Mouse (Mus musculus): ENCODE results near the gene Lypd8. TPM values are rescaled to one million over a fixed set of nuclear protein-coding genes. Genes with fewer than 3 reads are reported as not detected.

Lypd8 gene
- not detected for polyA plus RNA-seq (2012; fragmentation: generic; extraction: Trizol)
- long read RNA-seq, experiment 1: 0 reads
- long read RNA-seq, experiment 2: 0 reads

DNA sequence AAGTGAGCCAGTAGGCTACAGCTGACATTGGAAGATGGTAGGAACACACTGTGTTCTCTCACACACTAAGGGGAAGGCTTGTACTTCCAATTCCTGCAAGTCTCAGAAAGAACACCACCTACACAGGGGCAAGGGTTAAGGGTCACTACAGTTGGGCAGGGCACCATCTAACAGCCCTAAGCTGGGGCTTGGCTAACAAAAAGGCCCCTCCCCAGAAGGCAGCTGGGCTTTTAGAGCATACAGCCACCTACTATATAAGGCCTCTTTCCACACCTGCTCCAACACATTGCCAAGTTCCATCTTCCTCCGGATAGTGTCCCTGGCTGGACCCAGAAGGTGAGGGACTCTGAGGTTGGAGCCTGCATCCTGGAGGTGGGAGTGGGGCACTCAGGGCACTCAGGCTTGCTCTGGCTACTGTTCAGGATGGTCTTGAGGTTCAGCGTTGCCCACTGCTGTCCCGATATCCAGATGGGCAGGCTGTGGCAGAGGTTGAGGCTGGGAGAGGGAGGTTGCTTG lies at the start of gene Lypd8:
Gene Lypd8 (plus strand): TSS at position 281 of the 516 bp plus-strand sequence.
- H3ac ChIP-seq (ENCODE audit: control insufficient read depth, insufficient read length, low read depth): no peak within 1 kb of the TSS
- no peak for TF ChIP-seq MYOD1 (IDR thresholded peaks at IDR 0.05; ENCODE audit: control insufficient read depth, insufficient read length, low read depth)
- no peak for TF ChIP-seq USF1 (IDR thresholded peaks at IDR 0.05; ENCODE audit: low read depth)
- TF ChIP-seq MYOG (IDR thresholded peaks at IDR 0.05; ENCODE audit: control insufficient read depth, extremely low read depth, insufficient read length): no peak
- no peak for TF ChIP-seq CTCF (IDR thresholded peaks at IDR 0.05; ENCODE audit: control insufficient read depth, insufficient read depth, insufficient read length)
- TF ChIP-seq MAX (IDR thresholded peaks at IDR 0.05): no peak
- TF ChIP-seq FOSL1 (IDR thresholded peaks at IDR 0.05; ENCODE audit: insufficient read depth, low read length, poor library complexity, severe bottlenecking): no peak
- no peak for TF ChIP-seq CEBPB (IDR thresholded peaks at IDR 0.05; ENCODE audit: low read depth)
- H3K4me3 ChIP-seq (ENCODE audit: insufficient read depth, poor library complexity, severe bottlenecking): no peak within 1 kb of the TSS
- H3K27me3 ChIP-seq (ENCODE audit: control insufficient read depth, insufficient read depth, insufficient read length): peaks cover 3% of the 10 kb centered on the region
- H3K79me2 ChIP-seq (ENCODE audit: control insufficient read depth, insufficient read depth): no peaks in the 10 kb centered on the region
- H3K79me3 ChIP-seq (ENCODE audit: low read depth): no peaks in the 10 kb centered on the region
- no peaks in the 10 kb centered on the region for H3K36me3 ChIP-seq (ENCODE audit: control insufficient read depth, insufficient read depth)

DNA sequence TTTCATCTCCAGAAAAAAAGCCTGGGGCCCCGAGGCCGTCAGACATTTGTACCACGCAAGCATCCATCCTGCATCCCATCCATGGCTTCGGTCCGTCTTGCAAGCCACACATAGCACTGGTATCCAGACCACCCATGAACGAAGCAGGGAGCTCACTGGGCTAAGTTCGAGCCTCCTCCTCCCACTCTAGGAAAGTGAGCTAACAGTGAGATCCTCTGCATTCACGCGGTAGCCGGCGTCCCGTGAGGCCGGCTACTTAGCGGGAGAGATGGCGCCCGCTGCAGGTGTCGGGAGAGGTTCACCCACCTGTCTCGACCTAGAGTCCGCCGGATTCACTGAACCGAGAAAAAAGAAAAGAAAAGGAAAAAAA lies 49.0 kb upstream of the Lypd8 start:
- H3K36me3 ChIP-seq (ENCODE audit: control insufficient read depth, insufficient read depth): peaks cover 29% of the 10 kb centered on the region
- H3K4me3 ChIP-seq (ENCODE audit: insufficient read depth, poor library complexity, severe bottlenecking): peak overlapping the region; percentile 93
- H3K27me3 ChIP-seq (ENCODE audit: control insufficient read depth, insufficient read depth, insufficient read length): no peaks in the 10 kb centered on the region
- H3ac ChIP-seq (ENCODE audit: control insufficient read depth, insufficient read length, low read depth): peak overlapping the region; percentile 92
- H3K79me3 ChIP-seq (ENCODE audit: low read depth): peaks cover 54% of the 10 kb centered on the region
- H3K79me2 ChIP-seq (ENCODE audit: control insufficient read depth, insufficient read depth): peaks cover 78% of the 10 kb centered on the region
- TF ChIP-seq FOSL1 (IDR thresholded peaks at IDR 0.05; ENCODE audit: insufficient read depth, low read length, poor library complexity, severe bottlenecking): no peak
- no peak for TF ChIP-seq CTCF (IDR thresholded peaks at IDR 0.05; ENCODE audit: control insufficient read depth, insufficient read depth, insufficient read length)
- TF ChIP-seq USF1 (IDR thresholded peaks at IDR 0.05; ENCODE audit: low read depth): no peak
- no peak for TF ChIP-seq MYOG (IDR thresholded peaks at IDR 0.05; ENCODE audit: control insufficient read depth, extremely low read depth, insufficient read length)
- no peak for TF ChIP-seq MYOD1 (IDR thresholded peaks at IDR 0.05; ENCODE audit: control insufficient read depth, insufficient read length, low read depth)
- TF ChIP-seq MAX (IDR thresholded peaks at IDR 0.05): no peak
- no peak for TF ChIP-seq CEBPB (IDR thresholded peaks at IDR 0.05; ENCODE audit: low read depth)

DNA sequence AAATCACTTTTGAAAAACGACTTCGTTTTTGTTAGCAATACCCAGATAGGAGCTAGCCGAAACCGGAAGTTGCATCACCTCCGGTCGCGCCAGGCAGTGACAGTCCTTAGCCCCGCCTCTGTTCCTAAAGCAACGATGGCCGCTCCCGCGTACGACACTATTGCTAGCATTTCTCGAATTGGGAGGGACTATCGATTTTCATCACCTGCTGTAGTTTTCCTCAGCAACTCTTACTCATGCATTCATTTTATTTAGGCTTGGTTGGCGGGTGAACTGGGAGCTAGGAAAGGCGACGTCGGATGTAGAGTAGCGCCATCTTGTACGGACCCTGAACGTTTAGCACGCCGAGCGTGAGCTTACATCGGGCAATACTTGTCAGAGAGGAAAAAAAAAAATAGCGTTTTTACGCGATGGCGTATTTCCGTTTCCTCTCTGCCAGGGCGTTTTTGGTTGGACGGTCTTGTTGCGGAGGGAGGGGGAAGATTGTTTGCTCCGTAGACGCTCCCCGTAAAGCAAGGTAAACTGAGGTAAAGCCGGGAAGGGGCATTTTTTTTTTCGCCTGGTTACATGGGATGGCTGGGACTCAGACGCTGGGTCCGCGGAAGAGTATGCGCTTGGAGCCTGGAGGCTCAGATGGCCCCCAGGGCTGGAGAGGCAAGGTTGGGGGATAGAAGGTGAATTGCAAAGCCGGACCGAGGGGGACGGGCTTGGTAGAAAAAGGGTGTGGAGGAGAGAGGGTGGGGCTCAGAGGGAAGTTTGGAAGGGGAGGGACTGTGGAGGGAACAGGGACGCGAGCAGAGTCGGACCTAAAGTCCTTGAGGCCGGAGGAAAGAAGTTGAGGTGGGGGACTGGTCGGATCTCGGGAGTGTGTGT lies 48.3 kb upstream of the Lypd8 start, which contains the start of the genes Zfp672 and Sh3bp5l:
Gene Zfp672 (minus strand): TSS at position 64 of the 873 bp plus-strand sequence.
Gene Sh3bp5l (plus strand): TSS at position 449 of the 873 bp plus-strand sequence.
- H3K79me2 ChIP-seq (ENCODE audit: control insufficient read depth, insufficient read depth): peaks cover 83% of the 10 kb centered on the region
- peaks cover 29% of the 10 kb centered on the region for H3K36me3 ChIP-seq (ENCODE audit: control insufficient read depth, insufficient read depth)
- H3K27me3 ChIP-seq (ENCODE audit: control insufficient read depth, insufficient read depth, insufficient read length): no peaks in the 10 kb centered on the region
- TF ChIP-seq FOSL1 (IDR thresholded peaks at IDR 0.05; ENCODE audit: insufficient read depth, low read length, poor library complexity, severe bottlenecking) (no peak), MAX (IDR thresholded peaks at IDR 0.05) (peak; percentile 19), CEBPB (IDR thresholded peaks at IDR 0.05; ENCODE audit: low read depth) (peak; percentile 92), MYOD1 (IDR thresholded peaks at IDR 0.05; ENCODE audit: control insufficient read depth, insufficient read length, low read depth) (no peak)
- peak within 1 kb of the TSS; percentile 92 for H3ac ChIP-seq (ENCODE audit: control insufficient read depth, insufficient read length, low read depth)
- peaks cover 56% of the 10 kb centered on the region for H3K79me3 ChIP-seq (ENCODE audit: low read depth)
- peak within 1 kb of the TSS; percentile 93 for H3K4me3 ChIP-seq (ENCODE audit: insufficient read depth, poor library complexity, severe bottlenecking)

DNA sequence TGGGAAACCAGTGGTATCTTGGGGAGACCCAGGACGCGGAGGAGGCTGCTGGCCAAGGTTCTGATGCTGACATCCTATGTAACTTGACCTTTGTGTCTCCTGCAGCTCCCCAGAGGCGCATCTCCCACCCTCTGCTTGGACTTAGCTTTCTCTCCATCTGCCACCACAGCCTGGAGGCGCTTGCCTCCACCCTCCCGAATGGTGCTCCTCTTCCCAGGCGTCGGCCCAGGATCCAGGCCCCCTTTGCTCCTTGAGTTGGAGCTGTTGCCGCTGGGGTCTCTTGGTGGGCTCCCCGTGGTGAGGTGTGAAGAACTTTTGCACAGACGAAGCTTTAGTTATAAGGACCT lies 47.7 kb upstream of the Lypd8 start:
- Histone ChIP-seq H3K79me3 (ENCODE audit: low read depth) (peaks cover 58% of the 10 kb centered on the region), H3K27me3 (ENCODE audit: control insufficient read depth, insufficient read depth, insufficient read length) (no peaks in the 10 kb centered on the region), H3K79me2 (ENCODE audit: control insufficient read depth, insufficient read depth) (peaks cover 88% of the 10 kb centered on the region), H3K36me3 (ENCODE audit: control insufficient read depth, insufficient read depth) (peaks cover 32% of the 10 kb centered on the region), H3ac (ENCODE audit: control insufficient read depth, insufficient read length, low read depth) (peak overlapping the region; percentile 80), H3K4me3 (ENCODE audit: insufficient read depth, poor library complexity, severe bottlenecking) (peak overlapping the region; percentile 93)
- TF ChIP-seq MAX (IDR thresholded peaks at IDR 0.05): no peak
- TF ChIP-seq FOSL1 (IDR thresholded peaks at IDR 0.05; ENCODE audit: insufficient read depth, low read length, poor library complexity, severe bottlenecking): no peak

DNA sequence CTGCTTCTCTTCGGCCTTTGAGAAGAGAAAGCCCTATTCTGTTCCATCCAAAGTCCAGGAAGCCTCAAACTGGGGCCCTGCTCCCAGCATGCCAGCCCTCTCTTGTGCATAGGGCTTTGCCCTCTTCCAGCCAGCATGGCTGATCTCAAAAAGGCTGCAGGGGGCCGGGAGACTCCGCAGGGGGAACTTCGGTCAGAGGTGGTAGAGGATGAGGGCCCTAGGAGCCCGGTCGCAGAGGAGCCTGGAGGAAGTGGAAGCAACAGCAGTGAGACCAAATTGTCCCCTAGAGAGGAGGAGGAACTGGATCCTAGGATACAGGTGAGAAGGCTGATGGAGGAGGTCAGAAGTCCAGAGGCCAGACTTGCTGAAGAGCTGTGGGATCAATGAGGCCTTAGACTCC lies 47.3 kb upstream of the Lypd8 start:
- Histone ChIP-seq H3K27me3 (ENCODE audit: control insufficient read depth, insufficient read depth, insufficient read length) (no peaks in the 10 kb centered on the region), H3K4me3 (ENCODE audit: insufficient read depth, poor library complexity, severe bottlenecking) (peak overlapping the region; percentile 93), H3ac (ENCODE audit: control insufficient read depth, insufficient read length, low read depth) (peak overlapping the region; percentile 80), H3K79me2 (ENCODE audit: control insufficient read depth, insufficient read depth) (peaks cover 91% of the 10 kb centered on the region), H3K36me3 (ENCODE audit: control insufficient read depth, insufficient read depth) (peaks cover 31% of the 10 kb centered on the region), H3K79me3 (ENCODE audit: low read depth) (peaks cover 61% of the 10 kb centered on the region)
- TF ChIP-seq CEBPB (IDR thresholded peaks at IDR 0.05; ENCODE audit: low read depth) (no peak), MYOD1 (IDR thresholded peaks at IDR 0.05; ENCODE audit: control insufficient read depth, insufficient read length, low read depth) (no peak), FOSL1 (IDR thresholded peaks at IDR 0.05; ENCODE audit: insufficient read depth, low read length, poor library complexity, severe bottlenecking) (no peak), CTCF (IDR thresholded peaks at IDR 0.05; ENCODE audit: control insufficient read depth, insufficient read depth, insufficient read length) (no peak), USF1 (IDR thresholded peaks at IDR 0.05; ENCODE audit: low read depth) (no peak)

Data from C2C12 (cell line).